ENCODE assay signal across 15 mouse cellular contexts in genomic region chr11:60173606-60174184, GRCm38 (mm10). TPM values are rescaled to one million over a fixed set of nuclear protein-coding genes. Genes with fewer than 3 reads are reported as not detected.
DNase-seq lines count a peak whose midpoint lies in the region; ATAC-seq and TF ChIP-seq lines count a peak whose summit lies in the region.
"Had no signal": no experiment of that assay in that cellular context is flagged by ENCODE, and none has a peak within 500 bp of the region (broad histone marks: within the 10 kb centered on the region; RNA-seq: fewer than 3 reads in every experiment).

No protein-coding gene starts in this region.

- peaks cover 98% of the 10 kb centered on the region for H3K4me1 ChIP-seq in heart, embryonic 10.5 days
- peaks cover 39% of the 10 kb centered on the region for H3K4me1 ChIP-seq in hindbrain, postnatal 0 days (ENCODE audit: insufficient read depth, low read length)

- ATAC-seq in hindbrain, postnatal 0 days = no peak
- ATAC-seq: activated CD4-positive, CD25-positive, alpha-beta regulatory T cell, adult 4 months; forebrain, embryonic 13.5 days; midbrain, embryonic 13.5 days had no signal

- WGBS in heart, embryonic 10.5 days = 73% methylated on average over 10 of the region's 10 CpGs
- WGBS in hindbrain, postnatal 0 days = 35% methylated on average over 10 of the region's 10 CpGs

- no peaks in the 10 kb centered on the region for H3K9me3 ChIP-seq in heart, embryonic 10.5 days
- H3K9me3 ChIP-seq in hindbrain, postnatal 0 days (ENCODE audit: low read length) = no peaks in the 10 kb centered on the region
- H3K9me3 ChIP-seq: embryonic facial prominence, embryonic 15.5 days; forebrain, embryonic 13.5 days; liver, embryonic 13.5 days; midbrain, embryonic 13.5 days had no signal

- H3K27ac ChIP-seq in heart, embryonic 10.5 days = peak overlapping the region; percentile 52; the same call in 1 of the 2 replicates
- peak overlapping the region; percentile 99 for H3K27ac ChIP-seq in layer of hippocampus, adult 2 months
- peak overlapping the region; percentile 12; the same call in 1 of the 2 replicates for H3K27ac ChIP-seq in hindbrain, postnatal 0 days
- H3K27ac ChIP-seq: embryonic facial prominence, embryonic 15.5 days; forebrain, embryonic 13.5 days; macrophage had no signal

- no peak overlapping the region for H3K4me3 ChIP-seq in heart, embryonic 10.5 days
- H3K4me3 ChIP-seq in layer of hippocampus, adult 2 months = no peak overlapping the region
- H3K4me3 ChIP-seq in hindbrain, postnatal 0 days (ENCODE audit: low read length) = no peak overlapping the region
- H3K4me3 ChIP-seq: embryonic facial prominence, embryonic 15.5 days; forebrain, embryonic 13.5 days; liver, embryonic 13.5 days; midbrain, embryonic 13.5 days had no signal

- DNase-seq in heart, embryonic 10.5 days (ENCODE audit: low spot score) = no peak
- DNase-seq in heart, adult 18-20 months = no peak
- DNase-seq in layer of hippocampus, adult 2 months (ENCODE audit: low spot score in 2 of 2) = no peak
- no peak for DNase-seq in layer of hippocampus, postnatal 14 days (ENCODE audit: low spot score in 2 of 2)
- peak; percentile 61 to 63 for DNase-seq in cerebellum, postnatal 14 days
- DNase-seq in hindbrain, postnatal 0 days (ENCODE audit: low spot score) = peak; percentile 42
- no peak for DNase-seq in adrenal gland, postnatal 25 days
- DNase-seq: gastrocnemius, postnatal 14 days; liver, embryonic 13.5 days had no signal

- H3K4me2 ChIP-seq in hindbrain, postnatal 0 days (ENCODE audit: low read depth, low read length) = no peak overlapping the region
- H3K4me2 ChIP-seq: embryonic facial prominence, embryonic 15.5 days; forebrain, embryonic 13.5 days had no signal

- no peaks in the 10 kb centered on the region for H3K27me3 ChIP-seq in heart, embryonic 10.5 days (ENCODE audit: insufficient read depth, poor library complexity, severe bottlenecking)
- no peaks in the 10 kb centered on the region for H3K27me3 ChIP-seq in hindbrain, postnatal 0 days (ENCODE audit: insufficient read depth, low read length)
- H3K27me3 ChIP-seq: CH12.LX; embryonic facial prominence, embryonic 15.5 days; forebrain, embryonic 13.5 days; midbrain, embryonic 13.5 days had no signal

- H3K9ac ChIP-seq in hindbrain, postnatal 0 days (replicated peaks; ENCODE audit: low read length) = 0 out of 2 replicates have a peak overlapping the region, but pooled peaks have one; percentile 0
- H3K9ac ChIP-seq: embryonic facial prominence, embryonic 15.5 days; forebrain, embryonic 13.5 days; liver, embryonic 13.5 days had no signal

- TF ChIP-seq CTCF in layer of hippocampus, adult 2 months (conservative IDR thresholded peaks at IDR 0.05) = no peak
- peak; percentile 2; the same call in 1 of the 2 replicates for TF ChIP-seq CTCF in hindbrain, postnatal 0 days (IDR thresholded peaks at IDR 0.05; ENCODE audit: low read depth)

- H3K36me3 ChIP-seq in heart, embryonic 10.5 days = peaks cover 21% of the 10 kb centered on the region; the same call in 1 of the 2 replicates
- H3K36me3 ChIP-seq in hindbrain, postnatal 0 days (ENCODE audit: insufficient read depth, low read length) = no peaks in the 10 kb centered on the region
- H3K36me3 ChIP-seq: embryonic facial prominence, embryonic 15.5 days; midbrain, embryonic 13.5 days had no signal

RNA-seq across cellular contexts. Expression of gene Srebf1, which starts 48.7 kb away (rescaled TPM):
- 38.2 and 40.3 TPM in 2 replicates for polyA plus RNA-seq in heart, embryonic 10.5 days (2016; fragmentation: Nextera tagmentation; extraction: Ambion mirVana)
- total RNA-seq in heart, adult 18-20 months (2021) = 10 to 100 TPM; 25.7 to 36.6 TPM
- total RNA-seq in layer of hippocampus, adult 2 months (2021) = 10 to 100 TPM; 64.2 to 70.8 TPM
- total RNA-seq in layer of hippocampus, postnatal 14 days (2021) = 10 to 100 TPM; 53.2 to 55.2 TPM
- total RNA-seq in hindbrain, postnatal 0 days (2014; rRNA removed) = 163 and 169 TPM in 2 replicates
- polyA plus RNA-seq in hindbrain, postnatal 0 days (2015; fragmentation: Nextera tagmentation; extraction: Ambion mirVana) = 50.6 and 59.5 TPM in 2 replicates
- total RNA-seq in adrenal gland, postnatal 25 days (2021) = 125 and 160 TPM in 2 replicates

Comparison
In these comparisons a context has a peak if more than half of its experiments do, and no peak if none do; other contexts are left out.
1. DNase-seq: peak in cerebellum, postnatal 14 days (2 of 2) and hindbrain, postnatal 0 days (single experiment); none in heart, embryonic 10.5 days (single experiment), heart, adult 18-20 months (0 of 2), layer of hippocampus, adult 2 months (0 of 2), layer of hippocampus, postnatal 14 days (0 of 2) and adrenal gland, postnatal 25 days (single experiment).
2. H3K27ac ChIP-seq: peak in every context shown above with its lines; median percentile 99 in layer of hippocampus, adult 2 months; 52 in heart, embryonic 10.5 days; 12 in hindbrain, postnatal 0 days.